Mouse (Mus musculus) stomach, embryonic 16.5 days (tissue): ENCODE measurements around the gene Ccdc50. TPM values are rescaled to one million over a fixed set of nuclear protein-coding genes. Genes with fewer than 3 reads are reported as not detected.

Source experiments
- ATAC-seq: fragments of 200-750 bp; cut with Nextera tagmentation; 2 replicates; pipeline ENCODE4 v1.8.0; 2017; ENCODE audit warnings: moderate number of reproducible peaks, moderate TSS enrichment; ENCODE audit not compliant: insufficient read depth, low FRiP score
- H3K27ac ChIP-seq: fragments of 300-500 bp; sonication (generic); 2 replicates; pipeline ENCODE4 v1.5.1; 2014; ENCODE audit warnings: low read length
- H3K27me3 ChIP-seq: fragments of 300-500 bp; sonication (generic); 2 replicates; pipeline ENCODE4 v1.6.1; 2014; ENCODE audit warnings: low read length, control low read depth, mixed read lengths; ENCODE audit not compliant: control insufficient read depth, insufficient read depth
- H3K36me3 ChIP-seq: fragments of 300-500 bp; sonication (generic); 2 replicates; pipeline ENCODE4 v1.6.1; 2014; ENCODE audit warnings: low read length; ENCODE audit not compliant: control insufficient read depth, insufficient read depth
- H3K4me1 ChIP-seq: fragments of 300-500 bp; sonication (generic); 2 replicates; pipeline ENCODE4 v1.6.1; 2014; ENCODE audit warnings: low read length, control low read depth, mixed read lengths; ENCODE audit not compliant: control insufficient read depth, insufficient read depth
- H3K4me2 ChIP-seq: fragments of 300-500 bp; sonication (generic); 2 replicates; pipeline ENCODE4 v1.6.1; 2014; ENCODE audit warnings: low read depth, low read length, mixed read lengths
- H3K4me3 ChIP-seq: fragments of 300-500 bp; sonication (generic); replicated peaks from 2 replicates; pipeline ENCODE4 v1.5.1; 2014; ENCODE audit warnings: mild to moderate bottlenecking, low read length
- H3K9ac ChIP-seq: fragments of 300-500 bp; sonication (generic); 2 replicates; pipeline ENCODE4 v1.6.1; 2014; ENCODE audit warnings: low read length
- H3K9me3 ChIP-seq: fragments of 300-500 bp; sonication (generic); replicated peaks from 2 replicates; pipeline ENCODE4 v1.6.1; 2016; ENCODE audit warnings: low read length, control low read depth; ENCODE audit not compliant: control insufficient read depth
- WGBS: fragments of 180-500 bp; shearing (Covaris S2); extraction: QIAGEN DNeasy Blood & Tissue Kit; methylation state at CpG from one replicate; pipeline ENCODE4 v1.1.7; 2014; 5-methylcytosine and 5-hydroxymethylcytosine counted together
- polyA plus RNA-seq: library from polyadenylated mRNA; unstranded; fragments of >200 nt; fragmentation: Nextera tagmentation; extraction: Ambion mirVana; gene quantifications from 2 replicates; pipeline ENCODE4 v1.2.1, GENCODE M21; 2015

The Ccdc50 gene
- 42.1 and 43.1 TPM in 2 replicates for polyA plus RNA-seq

DNA sequence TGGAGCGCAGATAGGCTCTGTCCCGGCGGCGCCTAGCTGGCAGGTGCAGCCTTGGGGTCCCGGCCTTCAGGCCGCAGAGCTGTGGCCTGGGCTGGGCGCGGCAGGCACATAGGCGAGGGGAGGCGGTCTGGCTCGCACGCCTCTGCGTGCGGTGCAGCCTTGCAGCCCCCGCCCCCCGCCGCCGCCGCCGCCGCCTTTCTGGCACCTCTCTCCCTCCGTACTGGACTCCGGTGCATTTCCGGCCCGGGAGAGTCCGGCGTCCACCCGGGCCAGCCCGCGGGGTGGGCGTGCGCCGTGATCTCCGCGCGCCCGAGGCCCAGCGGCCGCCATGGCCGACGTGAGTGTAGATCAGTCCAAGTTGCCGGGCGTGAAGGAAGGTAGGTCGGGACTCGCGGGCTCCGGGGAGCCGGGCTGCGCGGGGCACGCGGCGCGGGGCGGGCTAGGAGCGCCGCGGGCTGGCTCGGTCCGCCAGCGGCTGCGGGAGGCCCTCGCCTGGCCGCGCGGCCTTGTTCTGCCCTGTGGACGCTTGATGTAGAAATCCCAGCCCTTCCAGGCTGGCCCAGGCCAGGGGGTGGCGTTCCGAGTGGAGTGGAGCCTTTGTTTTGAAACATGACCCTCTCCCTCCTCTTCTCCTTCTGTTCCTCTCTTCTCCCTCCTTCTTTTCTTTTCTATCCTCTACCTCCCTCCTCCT, at the start of gene Ccdc50:
Ccdc50 (plus strand) TSS at position 109 of the 691 bp plus-strand sequence.
- under 1% methylated on average over 65 of the region's 69 CpGs for WGBS
- no peaks in the 10 kb centered on the region for H3K27me3 ChIP-seq
- peak; percentile 95 for ATAC-seq
- H3K4me3 ChIP-seq = peak within 1 kb of the TSS; percentile 74
- H3K9ac ChIP-seq = peak within 1 kb of the TSS; percentile 98
- peaks cover 21% of the 10 kb centered on the region for H3K4me1 ChIP-seq
- H3K27ac ChIP-seq = peak within 1 kb of the TSS; percentile 97
- H3K9me3 ChIP-seq = no peaks in the 10 kb centered on the region
- H3K4me2 ChIP-seq = peak within 1 kb of the TSS; percentile 87
- H3K36me3 ChIP-seq = no peaks in the 10 kb centered on the region

- Histone ChIP-seq H3K27ac (no peak overlapping the region), H3K4me1 (no peaks in the 10 kb centered on the region), H3K36me3 (no peaks in the 10 kb centered on the region), H3K4me2 (no peak overlapping the region), H3K4me3 (no peak overlapping the region), H3K27me3 (no peaks in the 10 kb centered on the region), H3K9ac (no peak overlapping the region), H3K9me3 (no peaks in the 10 kb centered on the region)
- 66% methylated on average over 3 of the region's 3 CpGs for WGBS
- no peak for ATAC-seq
Observed at GRCm38 (mm10) chr16:27347521-27347920, 41.1 kb upstream of the Ccdc50 start.

DNA sequence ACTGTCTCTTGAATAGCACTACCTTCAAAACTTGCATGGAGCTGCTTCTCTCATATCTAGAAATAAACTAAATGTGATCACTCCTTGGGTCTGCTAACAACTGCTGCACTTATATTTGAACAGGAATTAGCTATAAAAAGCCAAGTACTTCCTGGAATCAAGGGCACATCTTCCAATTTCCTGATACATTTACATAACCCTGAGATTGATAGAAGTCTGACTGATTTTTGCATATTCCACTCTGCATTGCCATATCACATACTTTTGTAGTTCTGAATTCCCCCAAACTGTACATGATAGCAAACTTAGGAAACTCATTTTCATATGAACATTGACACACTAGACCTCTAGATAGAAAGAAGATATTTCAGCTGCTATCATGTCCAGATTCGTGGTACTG, 40.3 kb upstream of the Ccdc50 start:
- no peaks in the 10 kb centered on the region for H3K27me3 ChIP-seq
- ATAC-seq = no peak
- H3K9ac ChIP-seq = no peak overlapping the region
- H3K9me3 ChIP-seq = no peaks in the 10 kb centered on the region
- WGBS = 61% methylated on average over 1 of the region's 1 CpGs
- H3K4me1 ChIP-seq = no peaks in the 10 kb centered on the region
- H3K36me3 ChIP-seq = no peaks in the 10 kb centered on the region
- no peak overlapping the region for H3K4me2 ChIP-seq
- H3K4me3 ChIP-seq = no peak overlapping the region
- no peak overlapping the region for H3K27ac ChIP-seq

DNA sequence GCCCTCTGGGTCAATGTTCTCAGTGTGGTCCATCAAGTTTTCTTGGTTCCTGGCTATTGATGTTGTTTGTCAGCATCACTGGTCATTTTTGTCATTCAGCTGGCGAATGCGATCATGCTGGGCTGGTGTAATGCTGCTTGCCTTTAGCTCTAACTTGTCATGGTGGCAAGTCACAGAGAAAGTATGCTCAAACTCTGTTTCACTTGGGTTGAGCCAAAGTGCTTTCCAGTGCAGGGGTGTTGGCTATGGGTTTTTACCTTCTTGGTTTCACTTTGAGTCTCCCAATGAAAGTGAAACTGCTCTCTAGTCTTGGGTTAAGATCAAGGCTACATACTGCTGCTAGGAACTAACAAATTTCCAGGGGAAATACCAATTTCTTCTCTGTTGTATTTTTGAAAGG, 39.4 kb upstream of the Ccdc50 start:
- Histone ChIP-seq H3K27ac (no peak overlapping the region), H3K4me1 (no peaks in the 10 kb centered on the region), H3K4me2 (no peak overlapping the region), H3K9ac (no peak overlapping the region), H3K27me3 (no peaks in the 10 kb centered on the region), H3K9me3 (no peaks in the 10 kb centered on the region), H3K36me3 (no peaks in the 10 kb centered on the region), H3K4me3 (no peak overlapping the region)
- no peak for ATAC-seq
- WGBS = 91% methylated on average over 2 of the region's 2 CpGs

GRCm38 (mm10) chr16:27349878-27350532, 38.7 kb upstream of the Ccdc50 start:
- WGBS = 85% methylated on average over 7 of the region's 7 CpGs
- no peak for ATAC-seq
- Histone ChIP-seq H3K9me3 (no peaks in the 10 kb centered on the region), H3K4me3 (no peak overlapping the region), H3K4me2 (no peak overlapping the region), H3K9ac (no peak overlapping the region), H3K36me3 (no peaks in the 10 kb centered on the region), H3K4me1 (no peaks in the 10 kb centered on the region), H3K27ac (no peak overlapping the region), H3K27me3 (no peaks in the 10 kb centered on the region)

DNA sequence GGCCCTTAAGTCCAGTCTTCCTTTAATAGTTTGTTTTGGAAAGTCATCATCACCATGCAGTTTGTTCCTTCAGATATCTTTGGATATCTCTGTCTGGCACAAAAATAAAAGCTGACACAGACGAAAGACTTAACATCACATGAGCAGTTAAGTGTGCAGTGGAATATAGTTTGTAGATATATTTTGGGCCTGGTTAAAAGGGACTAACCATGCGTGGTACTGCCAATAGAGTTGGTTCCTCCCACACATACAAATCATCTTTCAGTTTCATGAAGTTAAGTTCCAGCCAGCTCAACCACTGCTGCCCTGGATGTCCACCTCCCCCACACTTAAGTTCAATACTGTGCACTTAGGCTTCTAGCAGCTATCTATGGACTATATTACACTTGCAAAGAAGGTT, 34.2 kb upstream of the Ccdc50 start:
- Histone ChIP-seq H3K36me3 (no peaks in the 10 kb centered on the region), H3K4me3 (no peak overlapping the region), H3K27ac (no peak overlapping the region), H3K9me3 (no peaks in the 10 kb centered on the region), H3K9ac (no peak overlapping the region), H3K4me2 (no peak overlapping the region), H3K4me1 (no peaks in the 10 kb centered on the region), H3K27me3 (no peaks in the 10 kb centered on the region)
- WGBS = 71% methylated on average over 2 of the region's 2 CpGs
- no peak for ATAC-seq

DNA sequence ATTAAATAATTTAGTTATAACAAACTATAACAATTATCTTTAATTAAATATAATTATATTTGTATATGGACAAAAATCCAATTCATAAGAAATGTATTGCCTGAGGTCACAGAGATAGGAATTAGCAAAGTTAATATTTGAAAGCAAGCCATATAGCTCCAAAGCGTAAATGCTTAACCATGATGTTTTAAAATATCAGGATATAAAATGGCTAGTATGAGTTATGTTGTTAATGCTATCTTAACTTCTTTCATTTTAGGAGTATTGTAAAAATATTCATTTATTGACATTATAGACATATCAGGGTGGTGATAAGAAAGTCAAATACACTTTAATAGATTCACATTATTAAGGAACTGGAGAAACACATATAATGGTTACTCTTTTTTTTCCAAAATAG, 28.6 kb upstream of the Ccdc50 start:
- Histone ChIP-seq H3K27ac (no peak overlapping the region), H3K9ac (no peak overlapping the region), H3K9me3 (no peaks in the 10 kb centered on the region), H3K4me1 (no peaks in the 10 kb centered on the region), H3K27me3 (no peaks in the 10 kb centered on the region), H3K4me2 (no peak overlapping the region), H3K36me3 (no peaks in the 10 kb centered on the region), H3K4me3 (no peak overlapping the region)
- WGBS = 72% methylated on average over 1 of the region's 1 CpGs
- no peak for ATAC-seq

DNA sequence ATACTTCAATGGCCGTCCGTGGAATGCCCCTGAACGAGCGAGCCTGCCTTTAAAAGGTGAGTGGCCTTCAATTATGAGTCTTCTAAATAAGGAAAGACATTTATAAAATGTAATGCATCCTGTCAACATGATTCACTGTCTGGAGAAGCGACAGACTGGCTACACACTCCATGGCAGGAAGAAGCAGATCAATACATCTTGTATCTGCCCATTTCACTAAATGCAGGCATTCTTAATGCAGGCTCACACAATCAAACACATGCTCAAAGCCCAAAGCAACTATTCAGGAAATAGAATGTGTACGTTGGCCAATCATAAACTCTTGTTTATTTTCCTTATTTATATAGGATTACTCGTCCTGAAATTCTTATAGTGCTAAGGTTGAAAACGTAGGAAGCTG, 18.5 kb upstream of the Ccdc50 start, which contains the start of gene Uts2b:
Uts2b (minus strand) TSS at position 49 of the 400 bp plus-strand sequence.
- no peak within 1 kb of the TSS for H3K4me2 ChIP-seq
- no peaks in the 10 kb centered on the region for H3K4me1 ChIP-seq
- no peaks in the 10 kb centered on the region for H3K9me3 ChIP-seq
- no peaks in the 10 kb centered on the region for H3K36me3 ChIP-seq
- H3K9ac ChIP-seq = no peak within 1 kb of the TSS
- H3K27ac ChIP-seq = no peak within 1 kb of the TSS
- ATAC-seq = no peak
- WGBS = 48% methylated on average over 8 of the region's 8 CpGs
- H3K27me3 ChIP-seq = no peaks in the 10 kb centered on the region
- H3K4me3 ChIP-seq = no peak within 1 kb of the TSS

- H3K27me3 ChIP-seq = no peaks in the 10 kb centered on the region
- no peak overlapping the region for H3K9ac ChIP-seq
- H3K36me3 ChIP-seq = no peaks in the 10 kb centered on the region
- no peak overlapping the region for H3K4me3 ChIP-seq
- no peaks in the 10 kb centered on the region for H3K9me3 ChIP-seq
- no peak for ATAC-seq
- H3K4me2 ChIP-seq = no peak overlapping the region
- H3K27ac ChIP-seq = no peak overlapping the region
- H3K4me1 ChIP-seq = no peaks in the 10 kb centered on the region
- WGBS = 84% methylated on average over 2 of the region's 2 CpGs
Observed at GRCm38 (mm10) chr16:27370700-27371099, 18.0 kb upstream of the Ccdc50 start.
